Mouse (Mus musculus) lung, postnatal 0 days (tissue): ENCODE data around the gene Gnai2.

Experiments
- CTCF ChIP-seq: IDR thresholded peaks from 2 replicates; pipeline ENCODE4 v1.5.1; 2016; ENCODE audit warnings: antibody characterized with exemption, mild to moderate bottlenecking
- EP300 ChIP-seq: IDR thresholded peaks from 2 replicates; pipeline ENCODE4 v1.6.1; 2016; ENCODE audit warnings: antibody characterized with exemption, mild to moderate bottlenecking, control low read depth

- TF ChIP-seq EP300 (no peak), CTCF (no peak)
These were observed 55.9 kb downstream of the Gnai2 start for GRCm38 (mm10) chr9:107579023-107579900.
